Comparison of ENCODE assay signal across 23 mouse cellular contexts in genomic region chr5:52462447-52462846, GRCm38 (mm10). TPM values are rescaled to one million over a fixed set of nuclear protein-coding genes. Genes with fewer than 3 reads are reported as not detected.
A peak's percentile ranks its signal among the peaks of the same experiment; 100 is the strongest.
DNase-seq lines count a peak whose midpoint lies in the region; ATAC-seq lines count a peak whose summit lies in the region.
"Had no signal": no experiment of that assay in that cellular context is flagged by ENCODE, and none has a peak within 500 bp of the region (broad histone marks: within the 10 kb centered on the region; RNA-seq: fewer than 3 reads in every experiment).

No protein-coding gene starts in this region.

- ATAC-seq in common myeloid progenitor, adult 5-6 weeks (replicated peaks; ENCODE audit: low read depth, poor library complexity, severe bottlenecking) = peak; percentile 52; the same call in 1 of the 2 replicates
- ATAC-seq in granulocyte monocyte progenitor cell, adult 5-6 weeks (replicated peaks; ENCODE audit: poor library complexity, severe bottlenecking) = peak; percentile 42
- 0 out of 2 replicates have a peak, but pooled peaks have one; percentile 39 for ATAC-seq in megakaryocyte, adult 5-6 weeks (ENCODE audit: poor library complexity, severe bottlenecking)
- peak; percentile 43; the same call in 1 of the 2 replicates for ATAC-seq in megakaryocyte progenitor cell, adult 5-6 weeks (replicated peaks; ENCODE audit: poor library complexity)
- ATAC-seq: activated CD4-positive, CD25-positive, alpha-beta regulatory T cell, adult 4 months; CD4-positive, CD25-positive, alpha-beta regulatory T cell, adult 4 months; Patski had no signal

- no peak for DNase-seq in cerebellum, postnatal 14 days
- no peak for DNase-seq in ovary, postnatal 14 days (ENCODE audit: low spot score)
- no peak for DNase-seq in embryo, embryonic 10 days (ENCODE audit: low spot score)
- DNase-seq in gastrocnemius, adult 18-20 months (ENCODE audit: low spot score) = no peak
- DNase-seq: adrenal gland, adult 2 months; adrenal gland, adult 8-10 months; adrenal gland, postnatal 10 days; adrenal gland, postnatal 14 days; adrenal gland, postnatal 25 days; adrenal gland, postnatal 36 days; B cell, adult 2 months; cerebellum, adult 11 months; cerebellum, adult 11-12 months had no signal

RNA-seq across cellular contexts. Expression of gene Ccdc149, which starts 8.9 kb away (rescaled TPM):
- total RNA-seq in common myeloid progenitor, adult 5-6 weeks (2017) = 1.1 TPM in 1 of 2 replicates, not detected in the other
- 1.9 and 5.3 TPM in 2 replicates for total RNA-seq in granulocyte monocyte progenitor cell, adult 5-6 weeks (2014; fragmentation: Nextera tagmentation)
- total RNA-seq in granulocyte monocyte progenitor cell, adult 5-6 weeks (2017) = 3.1 and 3.7 TPM in 2 replicates
- total RNA-seq in megakaryocyte, adult 5-6 weeks (2015) = 0.09 TPM in 1 of 2 replicates, not detected in the other
- total RNA-seq in megakaryocyte, adult 5-6 weeks (2017) = not detected in 2 replicates
- 1.9 and 2.9 TPM in 2 replicates for total RNA-seq in megakaryocyte progenitor cell, adult 5-6 weeks (2015)
- total RNA-seq in megakaryocyte progenitor cell, adult 5-6 weeks (2017) = 3.1 and 3.7 TPM in 2 replicates
- 1 to 10 TPM in 1 of 2 experiments, under 1 TPM in 1; 0.68 to 1.3 TPM for total RNA-seq in gastrocnemius, adult 18-20 months (2021)
- total RNA-seq: CH12.LX, G1E, MEL had no signal
